Mouse (Mus musculus) cerebellum, adult 2 months (tissue): ENCODE measurements around the gene Wipf2.

Source experiments
- CTCF ChIP-seq: fragments of 200-500 bp; IDR thresholded peaks from 2 replicates; pipeline ENCODE4 v1.5.1; 2011; ENCODE audit warnings: low read depth, mild to moderate bottlenecking, control low read depth, low read length, moderate library complexity, borderline replicate concordance; ENCODE audit not compliant: insufficient read depth
- POLR2A ChIP-seq: fragments of 200-500 bp; IDR thresholded peaks from 2 replicates; pipeline ENCODE4 v1.6.1; 2011; ENCODE audit warnings: low read length, control low read depth, borderline replicate concordance; ENCODE audit not compliant: insufficient read depth

- TF ChIP-seq POLR2A (no peak), CTCF (no peak)
Observed at GRCm38 (mm10) chr11:98887703-98888102, 24.3 kb downstream of the Wipf2 start.
